Mouse (Mus musculus) brain, embryonic 14.5 days (tissue): ENCODE data around the gene Atg16l1. TPM values are rescaled to one million over a fixed set of nuclear protein-coding genes. Genes with fewer than 3 reads are reported as not detected.
"Not testable (repeated sequence)": the region's sequence is repeated elsewhere in the genome, so short reads cannot be mapped to it uniquely, and the experiment has no call there.

Source experiments
- DNase-seq: peaks from one replicate; pipeline ENCODE4 v3.0.0-alpha.2; 2011; ENCODE audit warnings: low read depth
- CTCF ChIP-seq: fragments of 200-500 bp; IDR thresholded peaks from 2 replicates; pipeline ENCODE4 v1.5.1; 2012; ENCODE audit warnings: inconsistent platforms, mild to moderate bottlenecking, moderate library complexity, borderline replicate concordance; ENCODE audit not compliant: insufficient read depth, insufficient read length; ENCODE audit errors: extremely low read depth
- POLR2A ChIP-seq: fragments of 200-500 bp; IDR thresholded peaks from 2 replicates; pipeline ENCODE4 v1.6.1; 2012; ENCODE audit warnings: mild to moderate bottlenecking, inconsistent platforms, borderline replicate concordance; ENCODE audit not compliant: poor library complexity, insufficient read depth, insufficient read length, severe bottlenecking; ENCODE audit errors: extremely low read depth
- polyA plus RNA-seq: library from polyadenylated mRNA; depleted of rRNA; stranded (reverse); fragments of >200 nt; gene quantifications from 2 replicates; pipeline ENCODE4 v1.2.3, GENCODE M21; 2012

Atg16l1 gene
- polyA plus RNA-seq, 1 experiment = 80.8 TPM

- no peak for DNase-seq
- TF ChIP-seq CTCF (no peak), POLR2A (no peak)
These were observed 57.5 kb downstream of the Atg16l1 start for GRCm38 (mm10) chr1:87813155-87813554.

GRCm38 (mm10) chr1:87813681-87814080, 58.0 kb downstream of the Atg16l1 start:
- DNase-seq = peak; percentile 2
- TF ChIP-seq CTCF (no peak), POLR2A (no peak)

- no peak for DNase-seq
- TF ChIP-seq POLR2A (no peak), CTCF (no peak)
These were observed 68.8 kb downstream of the Atg16l1 start for GRCm38 (mm10) chr1:87824420-87824995.

- TF ChIP-seq CTCF (no peak), POLR2A (no peak)
- DNase-seq = no peak
These were observed 69.6 kb downstream of the Atg16l1 start for GRCm38 (mm10) chr1:87825281-87825680.

GRCm38 (mm10) chr1:87825991-87826390, 70.3 kb downstream of the Atg16l1 start:
- no peak for DNase-seq
- TF ChIP-seq POLR2A = no peak

GRCm38 (mm10) chr1:87826474-87826873, 70.8 kb downstream of the Atg16l1 start:
- DNase-seq = peak; percentile 7
- no peak for TF ChIP-seq CTCF
- TF ChIP-seq POLR2A = no peak

- not testable (repeated sequence) for DNase-seq
These were observed 71.8 kb downstream of the Atg16l1 start for GRCm38 (mm10) chr1:87827476-87827875.

GRCm38 (mm10) chr1:87828185-87828584, 72.5 kb downstream of the Atg16l1 start:
- peak; percentile 3 for DNase-seq
- no peak for TF ChIP-seq CTCF
- no peak for TF ChIP-seq POLR2A

- peak; percentile 35 for DNase-seq
- TF ChIP-seq CTCF (no peak), POLR2A (no peak)
These were observed 73.4 kb downstream of the Atg16l1 start for GRCm38 (mm10) chr1:87828926-87829580.

- DNase-seq = peak; percentile 5
- TF ChIP-seq POLR2A (no peak), CTCF (no peak)
These were observed 74.0 kb downstream of the Atg16l1 start for GRCm38 (mm10) chr1:87829621-87830211.

GRCm38 (mm10) chr1:87836453-87836852, 80.8 kb downstream of the Atg16l1 start:
- TF ChIP-seq CTCF (no peak), POLR2A (no peak)
- DNase-seq = no peak

GRCm38 (mm10) chr1:87837018-87837417, 81.3 kb downstream of the Atg16l1 start:
- TF ChIP-seq CTCF (no peak), POLR2A (no peak)
- DNase-seq = no peak
